Mouse (Mus musculus) erythroblast, embryonic 14.5 days (primary cell): ENCODE data around the gene Zar1.
"Not testable (repeated sequence)": the region's sequence is repeated elsewhere in the genome, so short reads cannot be mapped to it uniquely, and the experiment has no call there.

Experiments
- GATA1 ChIP-seq: IDR thresholded peaks from 2 replicates; pipeline ENCODE4 v1.6.1; 2012; ENCODE audit warnings: low read length, inconsistent platforms, mixed read lengths
- TAL1 ChIP-seq: IDR thresholded peaks from 3 replicates; pipeline ENCODE4 v1.6.1; 2012; ENCODE audit warnings: low read length, inconsistent platforms, mixed read lengths

- TF ChIP-seq GATA1, TAL1: not testable (repeated sequence)
These were observed 1.5 kb downstream of the Zar1 start for GRCm38 (mm10) chr5:72579599-72579998.
